Mouse (Mus musculus) megakaryocyte, embryonic 14.5 days (primary cell): ENCODE results near the gene Dclk3.

Experiments
- FLI1 ChIP-seq: IDR thresholded peaks from 2 replicates; pipeline ENCODE4 v1.6.1; 2012; ENCODE audit warnings: low read length, inconsistent platforms, mixed read lengths
- GATA1 ChIP-seq: IDR thresholded peaks from 3 replicates; pipeline ENCODE4 v1.6.1; 2012; ENCODE audit warnings: mixed read lengths, low read length, inconsistent platforms, borderline replicate concordance

GRCm38 (mm10) chr9:111435429-111435828, 3.5 kb upstream of the Dclk3 start:
- no peak for TF ChIP-seq GATA1
- TF ChIP-seq FLI1, result no peak
